Mouse (Mus musculus) MEL (cell line): ENCODE data around the gene Tead4. TPM values are rescaled to one million over a fixed set of nuclear protein-coding genes. Genes with fewer than 3 reads are reported as not detected.

Source experiments
- DNase-seq: peaks from one replicate; pipeline ENCODE4 v3.0.0; 2011; ENCODE audit warnings: low read depth, low spot score
- H3K27ac ChIP-seq: 2 replicates; pipeline ENCODE4 v1.5.1; 2012; ENCODE audit warnings: low read depth, mild to moderate bottlenecking, control low read depth, low read length, moderate library complexity; ENCODE audit not compliant: control insufficient read depth
- H3K27me3 ChIP-seq, 2 experiments: fragments of 150-350 bp in 1 of 2; sonication (generic) in 1 of 2; 2 replicates each; pipeline ENCODE4 v1.6.1; 2012; ENCODE audit warnings: low read length in 2 of 2, mild to moderate bottlenecking in 2 of 2, improper control_type of control experiment in 1 of 2, moderate library complexity in 1 of 2; ENCODE audit not compliant: insufficient read depth in 2 of 2, control insufficient read depth in 1 of 2
- H3K36me3 ChIP-seq, 2 experiments: 2 replicates each; pipeline ENCODE4 v1.6.1; 2012 to 2014; ENCODE audit warnings: low read length in 2 of 2, improper control_type of control experiment in 1 of 2, inconsistent platforms in 1 of 2, mild to moderate bottlenecking in 1 of 2; ENCODE audit not compliant: insufficient read depth in 2 of 2, control insufficient read depth in 1 of 2
- H3K4me1 ChIP-seq, 2 experiments: fragments of 150-350 bp in 1 of 2; sonication (generic) in 1 of 2; 2 replicates each; pipeline ENCODE4 v1.6.1; 2012; ENCODE audit warnings: low read length in 2 of 2, improper control_type of control experiment in 1 of 2, mild to moderate bottlenecking in 1 of 2; ENCODE audit not compliant: insufficient read depth in 2 of 2, control insufficient read depth in 1 of 2
- H3K4me3 ChIP-seq, 2 experiments: fragments of 150-350 bp in 1 of 2; sonication (generic) in 1 of 2; 2 replicates each; pipeline ENCODE4 v1.5.1; 2012; ENCODE audit warnings: low read depth in 2 of 2, low read length in 2 of 2, mild to moderate bottlenecking in 2 of 2, moderate library complexity in 2 of 2, control low read depth in 1 of 2, improper control_type of control experiment in 1 of 2; ENCODE audit not compliant: control insufficient read depth in 1 of 2, insufficient read depth in 1 of 2
- H3K79me2 ChIP-seq: 2 replicates; pipeline ENCODE4 v1.6.1; 2012; ENCODE audit warnings: mild to moderate bottlenecking, low read length, moderate library complexity; ENCODE audit not compliant: control insufficient read depth, poor library complexity, insufficient read depth
- H3K9ac ChIP-seq: 2 replicates; pipeline ENCODE4 v1.6.1; 2012; ENCODE audit warnings: low read depth, mild to moderate bottlenecking, control low read depth, low read length, moderate library complexity; ENCODE audit not compliant: control insufficient read depth, poor library complexity, severe bottlenecking
- H3K9me3 ChIP-seq: fragments of 150-350 bp; sonication (generic); replicated peaks from 2 replicates; pipeline ENCODE4 v1.6.1; 2012; ENCODE audit warnings: mild to moderate bottlenecking, low read length, improper control_type of control experiment, moderate library complexity; ENCODE audit not compliant: insufficient read depth
- BHLHE40 ChIP-seq: IDR thresholded peaks from 2 replicates; pipeline ENCODE4 v1.6.1; 2012; ENCODE audit warnings: low read depth, mild to moderate bottlenecking, inconsistent platforms, low read length, improper control_type of control experiment, borderline replicate concordance
- CHD1 ChIP-seq: IDR thresholded peaks from 2 replicates; pipeline ENCODE4 v1.6.1; 2012; ENCODE audit warnings: low read depth, mild to moderate bottlenecking, inconsistent platforms, low read length, improper control_type of control experiment
- CHD2 ChIP-seq: IDR thresholded peaks from 2 replicates; pipeline ENCODE4 v1.6.1; 2011; ENCODE audit warnings: low read length, improper control_type of control experiment
- CTCF ChIP-seq, 3 experiments: IDR thresholded peaks in 2 of 3; conservative IDR thresholded peaks in 1 of 3; 2 replicates each; pipeline ENCODE4 v1.5.1; 2011 to 2012; ENCODE audit warnings: low read length in 3 of 3, low read depth in 2 of 3, mild to moderate bottlenecking in 2 of 3, improper control_type of control experiment in 1 of 3, inconsistent platforms in 1 of 3, mixed read lengths in 1 of 3, moderate library complexity in 1 of 3; ENCODE audit not compliant: control insufficient read depth in 1 of 3, insufficient read depth in 1 of 3, poor library complexity in 1 of 3, severe bottlenecking in 1 of 3
- EP300 ChIP-seq, 2 experiments: IDR thresholded peaks; 2 replicates each; pipeline ENCODE4 v1.6.1; 2011; ENCODE audit warnings: improper control_type of control experiment in 2 of 2, low read length in 2 of 2, low read depth in 1 of 2, mild to moderate bottlenecking in 1 of 2
- GABPA ChIP-seq: IDR thresholded peaks from 2 replicates; pipeline ENCODE4 v1.6.1; 2012; ENCODE audit warnings: low read depth, mild to moderate bottlenecking, inconsistent platforms, low read length, improper control_type of control experiment, moderate library complexity
- HCFC1 ChIP-seq: IDR thresholded peaks from 2 replicates; pipeline ENCODE4 v1.6.1; 2012; ENCODE audit warnings: low read depth, mild to moderate bottlenecking, inconsistent platforms, low read length, improper control_type of control experiment, moderate library complexity
- MAFK ChIP-seq: IDR thresholded peaks from 2 replicates; pipeline ENCODE4 v1.6.1; 2011; ENCODE audit warnings: low read depth, mild to moderate bottlenecking, low read length, improper control_type of control experiment, borderline replicate concordance
- MAX ChIP-seq: IDR thresholded peaks from 2 replicates; pipeline ENCODE4 v1.6.1; 2011; ENCODE audit warnings: low read length, improper control_type of control experiment
- MYB ChIP-seq: IDR thresholded peaks from 2 replicates; pipeline ENCODE4 v1.6.1; 2011; ENCODE audit warnings: mild to moderate bottlenecking, low read depth, low read length, improper control_type of control experiment
- MYC ChIP-seq: IDR thresholded peaks from 2 replicates; pipeline ENCODE4 v1.6.1; 2011; ENCODE audit warnings: low read depth, mild to moderate bottlenecking, low read length, improper control_type of control experiment, moderate library complexity
- NRF1 ChIP-seq: IDR thresholded peaks from 2 replicates; pipeline ENCODE4 v1.6.1; 2014; ENCODE audit warnings: low read depth, mild to moderate bottlenecking, inconsistent platforms, low read length, improper control_type of control experiment, moderate library complexity; ENCODE audit not compliant: poor library complexity, insufficient read depth, severe bottlenecking
- POLR2A ChIP-seq, 2 experiments: IDR thresholded peaks; 2 replicates each; pipeline ENCODE4 v1.6.1; 2011 to 2012; ENCODE audit warnings: low read length in 2 of 2, mild to moderate bottlenecking in 2 of 2, control low read depth in 1 of 2, improper control_type of control experiment in 1 of 2, low read depth in 1 of 2, moderate library complexity in 1 of 2; ENCODE audit not compliant: control insufficient read depth in 1 of 2, insufficient read depth in 1 of 2, poor library complexity in 1 of 2
- POLR2AphosphoS2 ChIP-seq: IDR thresholded peaks from 2 replicates; pipeline ENCODE4 v1.6.1; 2011; ENCODE audit warnings: low read length, improper control_type of control experiment
- RAD21 ChIP-seq: IDR thresholded peaks from 2 replicates; pipeline ENCODE4 v1.6.1; 2011; ENCODE audit warnings: mild to moderate bottlenecking, low read depth, low read length, improper control_type of control experiment
- RCOR1 ChIP-seq: IDR thresholded peaks from 2 replicates; pipeline ENCODE4 v1.6.1; 2012; ENCODE audit warnings: low read depth, mild to moderate bottlenecking, inconsistent platforms, low read length, improper control_type of control experiment
- SIN3A ChIP-seq: IDR thresholded peaks from 2 replicates; pipeline ENCODE4 v1.6.1; 2012; ENCODE audit warnings: low read length, improper control_type of control experiment, inconsistent platforms
- SMC3 ChIP-seq: IDR thresholded peaks from 2 replicates; pipeline ENCODE4 v1.6.1; 2011; ENCODE audit warnings: low read depth, low read length, improper control_type of control experiment
- TCF12 ChIP-seq: IDR thresholded peaks from 2 replicates; pipeline ENCODE4 v1.6.1; 2014; ENCODE audit warnings: low read depth, mild to moderate bottlenecking, inconsistent platforms, low read length, improper control_type of control experiment, moderate library complexity
- USF1 ChIP-seq: IDR thresholded peaks from 2 replicates; pipeline ENCODE4 v1.6.1; 2014; ENCODE audit warnings: low read depth, mild to moderate bottlenecking, inconsistent platforms, low read length, improper control_type of control experiment, moderate library complexity
- USF2 ChIP-seq, 2 experiments: IDR thresholded peaks; 2 replicates each; pipeline ENCODE4 v1.6.1; 2011 to 2012; ENCODE audit warnings: improper control_type of control experiment in 2 of 2, low read length in 2 of 2, borderline replicate concordance in 1 of 2, inconsistent platforms in 1 of 2, low read depth in 1 of 2, mild to moderate bottlenecking in 1 of 2; ENCODE audit not compliant: insufficient read depth in 1 of 2
- ZKSCAN1 ChIP-seq: IDR thresholded peaks from 2 replicates; pipeline ENCODE4 v1.6.1; 2012; ENCODE audit warnings: low read depth, mild to moderate bottlenecking, inconsistent platforms, low read length, improper control_type of control experiment, moderate library complexity
- ZMIZ1 ChIP-seq: IDR thresholded peaks from 2 replicates; pipeline ENCODE4 v1.6.1; 2012; ENCODE audit warnings: low read depth, mild to moderate bottlenecking, inconsistent platforms, low read length, improper control_type of control experiment, moderate library complexity
- ZNF384 ChIP-seq: IDR thresholded peaks from 2 replicates; pipeline ENCODE4 v1.6.1; 2012; ENCODE audit warnings: low read depth, mild to moderate bottlenecking, inconsistent platforms, low read length, improper control_type of control experiment
- polyA plus RNA-seq, 2 experiments: library from polyadenylated mRNA; stranded (reverse) in 1 of 2; unstranded in 1 of 2; fragments of >175 nt in 1 of 2; fragments of >200 nt in 1 of 2; gene quantifications; 2 replicates each; pipeline versions ENCODE4 v1.2.1 to v1.2.4; 2012; ENCODE audit warnings: low replicate concordance in 2 of 2, low read depth in 1 of 2; ENCODE audit not compliant: insufficient read length in 2 of 2, insufficient read depth in 1 of 2, missing spikeins in 1 of 2
- total RNA-seq: library from RNA; depleted of rRNA; stranded (reverse); fragments of 300-350 nt; gene quantifications from 2 replicates; pipeline ENCODE4 v1.2.3, GENCODE M21; 2012

Gene Tead4
- total and polyA plus RNA-seq, 3 experiments: not detected

DNA sequence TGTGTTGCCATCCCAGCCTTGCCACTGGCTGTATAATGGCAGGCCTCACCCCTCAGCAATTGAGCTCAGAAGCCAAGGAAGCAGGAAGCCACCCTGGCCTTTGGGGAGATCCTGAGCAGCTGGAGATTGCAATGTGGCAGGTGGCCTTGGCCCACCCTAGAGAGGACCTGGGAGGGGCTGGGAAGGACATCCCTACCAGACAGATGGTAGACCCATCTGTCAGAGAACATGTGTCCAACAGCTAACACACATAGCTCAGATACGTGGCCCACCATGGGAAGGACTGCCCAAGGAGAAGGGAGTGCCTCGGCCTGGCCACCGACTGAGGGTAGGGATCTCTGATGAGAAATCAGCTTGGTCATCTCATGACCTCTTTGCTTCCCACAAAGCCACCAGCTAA lies 41.4 kb downstream of the Tead4 start:
- no peak overlapping the region for H3K4me3 ChIP-seq
- no peaks in the 10 kb centered on the region for H3K4me1 ChIP-seq
- no peaks in the 10 kb centered on the region for H3K9me3 ChIP-seq
- no peak for TF ChIP-seq BHLHE40
- TF ChIP-seq RCOR1: no peak
- no peak for TF ChIP-seq GABPA
- no peak for TF ChIP-seq MAX
- TF ChIP-seq CTCF (IDR thresholded peaks at IDR 0.05 in 2 of 3, conservative IDR thresholded peaks at IDR 0.05 in 1 of 3; ENCODE audit: control insufficient read depth in 1 of 3, insufficient read depth in 1 of 3, low read depth in 2 of 3, low read length in 3 of 3, poor library complexity in 1 of 3, severe bottlenecking in 1 of 3): no peak
- no peak for TF ChIP-seq POLR2AphosphoS2
- TF ChIP-seq EP300 (IDR thresholded peaks at IDR 0.05; ENCODE audit: low read depth in 1 of 2, low read length in 2 of 2): no peak
- no peak for TF ChIP-seq RAD21
- TF ChIP-seq CHD1: no peak
- no peak for TF ChIP-seq SMC3
- H3K27ac ChIP-seq: no peak overlapping the region
- H3K9ac ChIP-seq: no peak overlapping the region
- no peaks in the 10 kb centered on the region for H3K79me2 ChIP-seq
- H3K36me3 ChIP-seq: no peaks in the 10 kb centered on the region
- no peaks in the 10 kb centered on the region for H3K27me3 ChIP-seq
- DNase-seq: no peak

DNA sequence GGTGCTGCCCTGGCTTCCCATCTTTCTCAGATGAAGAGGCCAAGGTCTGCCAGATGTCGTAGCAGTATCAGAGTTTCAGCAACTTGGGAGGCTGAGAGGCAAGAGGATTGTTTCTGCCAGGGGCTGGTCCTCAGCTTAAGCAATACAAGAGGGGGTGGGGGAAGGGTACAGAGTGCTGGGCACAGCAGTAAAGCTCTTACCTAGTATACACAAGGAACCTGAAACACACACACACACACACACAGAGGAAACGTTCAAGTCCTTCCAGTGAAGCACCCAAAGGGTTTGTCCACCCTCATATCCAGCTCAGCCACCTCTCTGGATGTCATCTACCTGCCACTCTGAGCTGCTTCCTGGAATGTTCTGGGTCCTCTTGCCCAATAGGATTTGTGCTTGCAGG lies 44.7 kb downstream of the Tead4 start:
- Histone ChIP-seq H3K27me3 (no peaks in the 10 kb centered on the region), H3K4me3 (no peak overlapping the region), H3K27ac (no peak overlapping the region), H3K79me2 (no peaks in the 10 kb centered on the region), H3K4me1 (no peaks in the 10 kb centered on the region), H3K36me3 (no peaks in the 10 kb centered on the region), H3K9me3 (no peaks in the 10 kb centered on the region), H3K9ac (no peak overlapping the region)
- no peak for DNase-seq
- TF ChIP-seq CHD1: no peak
- no peak for TF ChIP-seq ZMIZ1
- TF ChIP-seq POLR2A (IDR thresholded peaks at IDR 0.05; ENCODE audit: control insufficient read depth in 1 of 2, insufficient read depth in 1 of 2, low read depth in 1 of 2, low read length in 2 of 2, poor library complexity in 1 of 2): no peak
- TF ChIP-seq MYB: no peak
- TF ChIP-seq EP300 (IDR thresholded peaks at IDR 0.05; ENCODE audit: low read depth in 1 of 2, low read length in 2 of 2): no peak
- TF ChIP-seq USF1: no peak
- TF ChIP-seq CHD2: no peak
- no peak for TF ChIP-seq TCF12
- no peak for TF ChIP-seq MYC
- TF ChIP-seq ZKSCAN1: no peak
- no peak for TF ChIP-seq SIN3A
- TF ChIP-seq NRF1: no peak
- TF ChIP-seq MAFK: no peak
- no peak for TF ChIP-seq RCOR1
- TF ChIP-seq HCFC1: no peak
- no peak for TF ChIP-seq ZNF384
- no peak for TF ChIP-seq USF2 (IDR thresholded peaks at IDR 0.05; ENCODE audit: borderline replicate concordance in 1 of 2, insufficient read depth in 1 of 2, low read depth in 1 of 2, low read length in 2 of 2)
- no peak for TF ChIP-seq GABPA
